Mouse (Mus musculus) liver, embryonic 14.5 days (tissue): ENCODE data around the gene Tpst2.

Experiments used
- CTCF ChIP-seq: IDR thresholded peaks from 2 replicates; pipeline ENCODE4 v1.5.1; 2016; ENCODE audit warnings: antibody characterized with exemption, low read depth, control low read depth
- EP300 ChIP-seq: IDR thresholded peaks from 2 replicates; pipeline ENCODE4 v1.6.1; 2016; ENCODE audit warnings: antibody characterized with exemption, low read depth

- no peak for TF ChIP-seq EP300
- TF ChIP-seq CTCF, result no peak
Observed at GRCm38 (mm10) chr5:112254282-112254806, 22.1 kb upstream of the Tpst2 start.
